Mouse (Mus musculus): ENCODE data around the gene Klf12.

Gene Klf12

DNA sequence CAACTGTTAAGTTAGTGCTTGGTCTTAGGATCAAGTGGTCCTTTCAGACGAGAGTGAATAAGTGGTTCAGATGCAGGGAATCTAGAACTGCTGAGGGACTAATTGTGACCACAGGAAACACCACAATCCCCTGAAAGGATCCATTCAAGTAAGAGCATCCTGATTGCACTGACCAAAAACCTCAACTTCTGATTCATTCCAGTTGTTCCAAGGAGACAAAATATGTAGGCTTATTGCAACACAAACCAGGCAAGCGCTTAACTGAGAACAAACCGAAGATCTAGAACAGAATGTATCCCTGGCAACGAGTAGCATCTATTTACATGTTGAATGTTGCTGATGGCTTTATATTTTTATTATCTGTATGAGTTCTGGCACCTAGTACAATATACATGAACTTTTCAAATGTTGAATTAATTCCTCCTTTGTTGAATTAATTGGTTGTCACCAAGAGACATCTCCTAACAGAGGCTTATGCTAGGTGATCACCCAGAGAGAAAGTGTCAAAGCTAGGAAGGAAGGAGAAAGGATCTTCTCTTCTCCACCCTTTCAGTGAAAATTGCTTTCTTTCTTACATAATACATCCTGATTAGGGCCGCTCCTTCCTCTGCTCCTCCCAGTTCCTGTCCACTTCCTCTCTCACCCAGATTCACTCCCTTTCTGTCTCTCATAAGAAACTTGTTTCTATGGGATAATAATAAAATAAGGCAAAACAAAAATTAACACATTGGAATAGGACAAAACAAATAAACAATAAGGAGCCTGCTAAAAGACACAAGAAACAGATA is 407.5 kb downstream of the Klf12 start:
- no peak for DNase-seq (ENCODE audit: low read depth)

DNA sequence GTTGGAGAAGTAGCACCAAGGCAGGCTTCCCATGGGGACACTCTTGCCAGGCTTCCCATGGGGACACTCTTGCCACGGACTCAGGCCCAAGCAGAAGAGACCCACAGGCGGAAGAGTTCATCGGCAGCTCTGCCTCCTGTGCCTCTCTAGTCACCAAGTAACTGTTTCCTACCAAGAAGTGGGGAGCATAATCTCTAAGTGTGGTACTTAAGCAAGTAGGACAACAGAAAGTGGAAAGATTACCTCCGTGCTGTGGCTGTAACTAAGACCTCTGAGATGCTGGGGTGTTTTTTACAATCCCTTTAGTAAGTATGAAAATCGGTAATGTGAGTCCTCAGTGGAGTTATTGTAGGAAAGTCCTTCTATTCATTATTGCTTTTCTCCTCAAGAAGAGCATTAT is 410.8 kb downstream of the Klf12 start:
- DNase-seq (ENCODE audit: low read depth): no peak

- DNase-seq (ENCODE audit: low read depth): no peak
Measured at GRCm38 (mm10) chr14:99856158-99857011, 428.1 kb downstream of the Klf12 start.

DNA sequence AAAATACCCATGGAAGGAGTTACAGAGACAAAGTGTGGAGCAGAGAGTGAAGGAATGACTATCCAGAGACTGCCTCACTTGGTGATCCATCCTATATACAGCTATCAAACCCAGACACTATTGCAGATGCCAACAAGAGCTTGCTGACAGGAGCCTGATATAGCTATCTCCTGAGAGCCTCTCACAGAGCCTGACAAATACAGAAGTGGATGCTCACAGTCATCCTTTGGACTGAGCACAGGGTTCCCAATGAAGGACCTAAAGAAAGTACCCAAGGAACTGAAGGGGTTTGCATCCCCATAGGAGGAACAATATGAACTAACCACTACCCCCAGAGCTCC is 430.0 kb downstream of the Klf12 start:
- peak; percentile 15 for DNase-seq (ENCODE audit: low read depth)

DNA sequence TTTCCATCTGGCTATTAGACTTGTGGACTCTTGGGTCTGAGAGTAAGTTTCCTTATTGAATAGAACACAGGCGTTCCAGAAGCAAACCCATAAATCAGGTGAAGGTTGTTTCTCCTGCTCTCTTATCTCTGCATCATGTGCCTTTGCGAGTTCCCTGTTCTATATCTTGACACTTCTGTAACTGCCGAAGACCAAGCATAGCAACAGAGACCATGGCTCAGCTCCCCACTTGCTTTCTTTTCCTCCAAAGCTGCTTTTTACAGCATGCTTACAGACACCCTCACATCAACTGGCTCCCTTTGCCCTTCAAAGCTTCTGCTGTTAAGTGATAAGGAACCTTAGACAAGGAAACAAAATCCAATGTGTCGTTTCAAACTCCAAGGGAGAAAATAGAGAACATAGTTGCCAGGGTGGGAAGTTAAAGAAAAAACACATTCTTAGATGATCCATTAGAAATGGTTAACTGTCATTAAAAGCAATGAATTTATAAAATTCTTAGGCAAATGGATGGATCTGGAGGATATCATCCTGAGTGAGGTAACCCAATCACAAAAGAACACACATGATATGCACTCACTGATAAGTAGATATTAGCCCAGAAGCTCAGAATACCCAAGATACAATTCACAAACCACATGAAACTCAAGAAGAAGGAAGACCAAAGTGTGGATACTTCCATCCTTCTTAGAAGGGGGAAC is 430.6 kb downstream of the Klf12 start:
- DNase-seq (ENCODE audit: low read depth): peak; percentile 35

GRCm38 (mm10) chr14:99850350-99850749 is 434.1 kb downstream of the Klf12 start:
- DNase-seq (ENCODE audit: low read depth): no peak

DNA sequence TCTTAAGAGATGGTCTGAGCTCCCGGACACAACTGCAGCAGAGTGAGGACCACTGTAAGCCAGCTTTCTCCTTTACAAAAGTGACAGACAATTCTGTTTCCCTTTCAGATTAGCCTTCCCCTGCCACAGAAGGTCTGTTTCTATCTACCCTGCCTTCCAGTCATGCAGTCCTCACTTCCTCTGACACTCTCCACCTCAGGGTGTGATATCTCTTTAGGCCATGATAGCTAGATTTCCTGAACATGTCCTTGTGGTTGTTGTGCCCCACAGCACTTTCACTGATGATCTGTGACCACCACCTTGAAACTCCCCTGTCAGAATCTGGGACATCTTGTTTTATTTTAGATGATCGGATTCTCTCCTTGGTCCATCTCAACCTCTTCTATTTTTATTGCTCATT is 437.0 kb downstream of the Klf12 start:
- DNase-seq (ENCODE audit: low read depth): no peak

DNA sequence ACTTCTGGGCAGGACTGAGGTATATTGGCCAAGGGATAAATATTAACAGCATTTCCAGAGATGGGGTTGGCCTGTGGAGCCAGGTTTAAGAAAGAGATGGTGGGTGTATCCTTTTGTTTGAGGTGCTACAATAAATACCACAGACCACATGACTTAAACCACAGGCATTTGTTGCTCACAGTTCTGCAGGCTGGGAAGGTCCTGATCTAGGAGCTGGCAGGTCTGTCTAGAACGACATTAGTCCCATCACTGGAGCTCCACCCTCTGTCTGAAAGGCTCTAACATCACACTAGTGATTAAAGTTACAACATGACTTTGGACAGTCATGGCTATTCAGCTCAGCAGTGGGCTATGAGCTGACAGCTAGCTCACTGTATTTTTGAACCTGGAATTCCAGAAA is 457.8 kb downstream of the Klf12 start:
- DNase-seq (ENCODE audit: low read depth): no peak

Measured in c-Kit-positive CD71-positive TER-119-negative erythroid progenitor cells, embryonic 14.5 days (primary cell).